Mouse (Mus musculus) neural tube, embryonic 12.5 days (tissue): ENCODE measurements around the gene Nufip2. TPM values are rescaled to one million over a fixed set of nuclear protein-coding genes. Genes with fewer than 3 reads are reported as not detected.
"Not testable (repeated sequence)": the region's sequence is repeated elsewhere in the genome, so short reads cannot be mapped to it uniquely, and the experiment has no call there.

ENCODE experiments used
- ATAC-seq: fragments of 200-750 bp; cut with Nextera tagmentation; 2 replicates; pipeline ENCODE4 v1.8.0; 2017; ENCODE audit warnings: low read depth, mild to moderate bottlenecking, moderate TSS enrichment, moderate library complexity; ENCODE audit not compliant: low FRiP score
- H3K27ac ChIP-seq: fragments of 300-500 bp; sonication (generic); 2 replicates; pipeline ENCODE4 v1.5.1; 2016
- H3K27me3 ChIP-seq: fragments of 300-500 bp; sonication (generic); replicated peaks from 2 replicates; pipeline ENCODE4 v1.6.1; 2016; ENCODE audit warnings: mild to moderate bottlenecking
- H3K36me3 ChIP-seq: fragments of 300-500 bp; sonication (generic); 2 replicates; pipeline ENCODE4 v1.6.1; 2016; ENCODE audit warnings: mild to moderate bottlenecking
- H3K4me1 ChIP-seq: fragments of 300-500 bp; sonication (generic); 2 replicates; pipeline ENCODE4 v1.6.1; 2016
- H3K4me2 ChIP-seq: fragments of 300-500 bp; sonication (generic); replicated peaks from 2 replicates; pipeline ENCODE4 v1.6.1; 2016; ENCODE audit warnings: mild to moderate bottlenecking
- H3K4me3 ChIP-seq: fragments of 300-500 bp; sonication (generic); 2 replicates; pipeline ENCODE4 v1.5.1; 2016
- H3K9ac ChIP-seq: fragments of 300-500 bp; sonication (generic); 2 replicates; pipeline ENCODE4 v1.6.1; 2016; ENCODE audit warnings: mild to moderate bottlenecking
- H3K9me3 ChIP-seq: fragments of 300-500 bp; sonication (generic); 2 replicates; pipeline ENCODE4 v1.6.1; 2016; ENCODE audit warnings: mild to moderate bottlenecking
- WGBS: fragments of 180-500 bp; shearing (Covaris S2); methylation state at CpG from one replicate; pipeline ENCODE4 v1.1.7; 2016; 5-methylcytosine and 5-hydroxymethylcytosine counted together
- polyA plus RNA-seq: library from polyadenylated mRNA; unstranded; fragments of >200 nt; fragmentation: Nextera tagmentation; extraction: Ambion mirVana; gene quantifications from 2 replicates; pipeline ENCODE4 v1.2.1, GENCODE M21; 2016

The Nufip2 gene
- polyA plus RNA-seq, 1 experiment from 2014 or later: 4.1 TPM

GRCm38 (mm10) chr11:77721389-77721788 is 35.4 kb downstream of the Nufip2 start:
- 89% methylated on average over 4 of the region's 4 CpGs for WGBS
- no peak overlapping the region for H3K4me3 ChIP-seq
- H3K9ac ChIP-seq: no peak overlapping the region
- no peak for ATAC-seq
- H3K27me3 ChIP-seq: no peaks in the 10 kb centered on the region
- no peaks in the 10 kb centered on the region for H3K9me3 ChIP-seq
- no peak overlapping the region for H3K4me2 ChIP-seq
- no peaks in the 10 kb centered on the region for H3K4me1 ChIP-seq
- no peak overlapping the region for H3K27ac ChIP-seq
- no peaks in the 10 kb centered on the region for H3K36me3 ChIP-seq

- whole genome bisulfite sequencing: 73% methylated on average over 7 of the region's 7 CpGs
- Histone ChIP-seq H3K4me2 (no peak overlapping the region), H3K4me1 (peaks cover 5% of the 10 kb centered on the region), H3K4me3 (no peak overlapping the region), H3K27me3 (no peaks in the 10 kb centered on the region), H3K36me3 (no peaks in the 10 kb centered on the region), H3K9ac (no peak overlapping the region), H3K9me3 (no peaks in the 10 kb centered on the region), H3K27ac (no peak overlapping the region)
- no peak for ATAC-seq
Observed at GRCm38 (mm10) chr11:77724766-77725165, 38.8 kb downstream of the Nufip2 start.

GRCm38 (mm10) chr11:77725183-77725582 is 39.2 kb downstream of the Nufip2 start, which contains the start of gene Cryba1:
TSS of gene Cryba1 (minus strand) at chr11:77725283.
- H3K9me3 ChIP-seq: no peaks in the 10 kb centered on the region
- no peak within 1 kb of the TSS for H3K4me2 ChIP-seq
- 47% methylated on average over 7 of the region's 7 CpGs for WGBS

GRCm38 (mm10) chr11:77728587-77728986 is 42.6 kb downstream of the Nufip2 start:
- no peak for ATAC-seq
- Histone ChIP-seq H3K27me3 (no peaks in the 10 kb centered on the region), H3K9me3 (no peaks in the 10 kb centered on the region), H3K9ac (no peak overlapping the region), H3K4me2 (no peak overlapping the region), H3K27ac (no peak overlapping the region), H3K36me3 (no peaks in the 10 kb centered on the region), H3K4me1 (peaks cover 5% of the 10 kb centered on the region), H3K4me3 (no peak overlapping the region)
- WGBS: 47% methylated on average over 2 of the region's 2 CpGs

More at GRCm38 (mm10) chr11:77725183-77725582, 39.2 kb downstream of the Nufip2 start, which contains the start of gene Cryba1:
- Histone ChIP-seq H3K4me1 (peaks cover 5% of the 10 kb centered on the region), H3K27me3 (no peaks in the 10 kb centered on the region), H3K36me3 (no peaks in the 10 kb centered on the region), H3K4me3 (no peak within 1 kb of the TSS), H3K9ac (no peak within 1 kb of the TSS), H3K27ac (no peak within 1 kb of the TSS)
- ATAC-seq: no peak

GRCm38 (mm10) chr11:77737289-77737688 is 51.3 kb downstream of the Nufip2 start:
- Histone ChIP-seq H3K9me3 (no peaks in the 10 kb centered on the region), H3K27ac (no peak overlapping the region), H3K4me2 (no peak overlapping the region), H3K4me3 (no peak overlapping the region), H3K4me1 (no peaks in the 10 kb centered on the region), H3K27me3 (no peaks in the 10 kb centered on the region), H3K36me3 (no peaks in the 10 kb centered on the region), H3K9ac (no peak overlapping the region)
- WGBS: 2% methylated on average over 6 of the region's 6 CpGs
- no peak for ATAC-seq

- no peak overlapping the region for H3K27ac ChIP-seq
- 47% methylated on average over 7 of the region's 7 CpGs for WGBS
Observed at GRCm38 (mm10) chr11:77738555-77738954, 52.6 kb downstream of the Nufip2 start.

GRCm38 (mm10) chr11:77743966-77744365 is 58.0 kb downstream of the Nufip2 start:
- no peak overlapping the region for H3K27ac ChIP-seq
- no peaks in the 10 kb centered on the region for H3K4me1 ChIP-seq
- no peak for ATAC-seq
- no peak overlapping the region for H3K9ac ChIP-seq
- no peaks in the 10 kb centered on the region for H3K36me3 ChIP-seq
- no peak overlapping the region for H3K4me3 ChIP-seq
- H3K9me3 ChIP-seq: no peaks in the 10 kb centered on the region
- WGBS: 37% methylated on average over 6 of the region's 6 CpGs
- H3K4me2 ChIP-seq: no peak overlapping the region
- no peaks in the 10 kb centered on the region for H3K27me3 ChIP-seq

More at GRCm38 (mm10) chr11:77738555-77738954, 52.6 kb downstream of the Nufip2 start:
- Histone ChIP-seq H3K4me1 (no peaks in the 10 kb centered on the region), H3K4me3 (no peak overlapping the region), H3K9ac (no peak overlapping the region), H3K27me3 (no peaks in the 10 kb centered on the region), H3K36me3 (no peaks in the 10 kb centered on the region), H3K9me3 (no peaks in the 10 kb centered on the region), H3K4me2 (no peak overlapping the region)
- ATAC-seq: no peak

GRCm38 (mm10) chr11:77746652-77747051 is 60.7 kb downstream of the Nufip2 start:
- H3K4me2 ChIP-seq: no peak overlapping the region
- no peaks in the 10 kb centered on the region for H3K36me3 ChIP-seq
- H3K27ac ChIP-seq: no peak overlapping the region
- no peaks in the 10 kb centered on the region for H3K4me1 ChIP-seq
- ATAC-seq: no peak
- no peak overlapping the region for H3K4me3 ChIP-seq
- 92% methylated on average over 4 of the region's 4 CpGs for WGBS
- no peaks in the 10 kb centered on the region for H3K9me3 ChIP-seq
- no peak overlapping the region for H3K9ac ChIP-seq
- H3K27me3 ChIP-seq: no peaks in the 10 kb centered on the region

- WGBS: 94% methylated on average over 14 of the region's 15 CpGs
Observed at GRCm38 (mm10) chr11:77747103-77747502, 61.1 kb downstream of the Nufip2 start.

GRCm38 (mm10) chr11:77748996-77749395 is 63.0 kb downstream of the Nufip2 start:
- no peak for ATAC-seq
- WGBS: 88% methylated on average over 5 of the region's 5 CpGs
- no peak overlapping the region for H3K27ac ChIP-seq
- no peak overlapping the region for H3K4me2 ChIP-seq
- H3K9me3 ChIP-seq: no peaks in the 10 kb centered on the region
- H3K9ac ChIP-seq: no peak overlapping the region
- H3K27me3 ChIP-seq: no peaks in the 10 kb centered on the region
- H3K4me1 ChIP-seq: no peaks in the 10 kb centered on the region
- H3K36me3 ChIP-seq: no peaks in the 10 kb centered on the region
- no peak overlapping the region for H3K4me3 ChIP-seq

More at GRCm38 (mm10) chr11:77747103-77747502, 61.1 kb downstream of the Nufip2 start:
- H3K4me3 ChIP-seq, H3K27ac ChIP-seq, H3K27me3 ChIP-seq, H3K9ac ChIP-seq, ATAC-seq, H3K9me3 ChIP-seq, H3K4me1 ChIP-seq, H3K36me3 ChIP-seq, H3K4me2 ChIP-seq: not testable (repeated sequence)

- Histone ChIP-seq H3K9ac (no peak overlapping the region), H3K4me1 (no peaks in the 10 kb centered on the region), H3K4me3 (no peak overlapping the region), H3K36me3 (no peaks in the 10 kb centered on the region), H3K9me3 (no peaks in the 10 kb centered on the region), H3K27ac (no peak overlapping the region), H3K27me3 (no peaks in the 10 kb centered on the region), H3K4me2 (no peak overlapping the region)
- 82% methylated on average over 5 of the region's 5 CpGs for WGBS
- no peak for ATAC-seq
Observed at GRCm38 (mm10) chr11:77752525-77752924, 66.6 kb downstream of the Nufip2 start.

GRCm38 (mm10) chr11:77753469-77753868 is 67.5 kb downstream of the Nufip2 start:
- H3K9me3 ChIP-seq: no peaks in the 10 kb centered on the region
- no peak overlapping the region for H3K4me3 ChIP-seq
- H3K27me3 ChIP-seq: no peaks in the 10 kb centered on the region
- 73% methylated on average over 3 of the region's 3 CpGs for WGBS
- H3K4me1 ChIP-seq: no peaks in the 10 kb centered on the region
- no peak overlapping the region for H3K4me2 ChIP-seq
- no peaks in the 10 kb centered on the region for H3K36me3 ChIP-seq
- ATAC-seq: no peak
- no peak overlapping the region for H3K27ac ChIP-seq
- H3K9ac ChIP-seq: no peak overlapping the region

- Histone ChIP-seq H3K9ac (no peak overlapping the region), H3K4me2 (no peak overlapping the region), H3K4me3 (no peak overlapping the region), H3K36me3 (no peaks in the 10 kb centered on the region), H3K27ac (no peak overlapping the region), H3K9me3 (no peaks in the 10 kb centered on the region), H3K27me3 (no peaks in the 10 kb centered on the region), H3K4me1 (peaks cover 17% of the 10 kb centered on the region)
- WGBS: 84% methylated on average over 4 of the region's 4 CpGs
- ATAC-seq: no peak
Observed at GRCm38 (mm10) chr11:77760031-77760430, 74.1 kb downstream of the Nufip2 start.
